Mouse (Mus musculus) liver, embryonic 14.5 days (tissue): ENCODE results near the gene Olfr1192-ps1. TPM values are rescaled to one million over a fixed set of nuclear protein-coding genes. Genes with fewer than 3 reads are reported as not detected.
"Not testable (repeated sequence)": the region's sequence is repeated elsewhere in the genome, so short reads cannot be mapped to it uniquely, and the experiment has no call there.

ENCODE experiments used
- ATAC-seq: fragments of 200-750 bp; cut with Nextera tagmentation; 2 replicates; pipeline ENCODE4 v1.8.0; 2017; ENCODE audit warnings: moderate number of reproducible peaks, mild to moderate bottlenecking, moderate library complexity; ENCODE audit not compliant: insufficient read depth
- DNase-seq, 3 experiments: peaks; one replicate each; pipeline ENCODE4 v3.0.0-alpha.2; 2012 to 2013; ENCODE audit warnings: low read depth in 3 of 3, low spot score in 3 of 3
- H3K27ac ChIP-seq: fragments of 300-500 bp; sonication (generic); 2 replicates; pipeline ENCODE4 v1.5.1; 2014; ENCODE audit warnings: moderate library complexity, mild to moderate bottlenecking, control low read depth, inconsistent platforms
- H3K27me3 ChIP-seq: fragments of 300-500 bp; sonication (generic); 2 replicates; pipeline ENCODE4 v1.6.1; 2014; ENCODE audit warnings: mild to moderate bottlenecking, low read length, moderate library complexity; ENCODE audit not compliant: control insufficient read depth, insufficient read depth
- H3K36me3 ChIP-seq: fragments of 300-500 bp; sonication (generic); replicated peaks from 2 replicates; pipeline ENCODE4 v1.6.1; 2014; ENCODE audit warnings: low read depth; ENCODE audit not compliant: control insufficient read depth, insufficient read depth
- H3K4me1 ChIP-seq, 2 experiments: fragments of 200-500 bp in 1 of 2; fragments of 300-500 bp in 1 of 2; sonication (generic) in 1 of 2; replicated peaks; 2 replicates each; pipeline ENCODE4 v1.6.1; 2012 to 2014; ENCODE audit warnings: antibody characterized with exemption in 1 of 2, inconsistent platforms in 1 of 2, low read length in 1 of 2; ENCODE audit not compliant: control insufficient read depth in 2 of 2, insufficient read depth in 2 of 2
- H3K4me2 ChIP-seq: fragments of 300-500 bp; sonication (generic); 2 replicates; pipeline ENCODE4 v1.6.1; 2014; ENCODE audit warnings: low read depth, mild to moderate bottlenecking, control low read depth, moderate library complexity
- H3K4me3 ChIP-seq, 2 experiments: fragments of 200-500 bp in 1 of 2; fragments of 300-500 bp in 1 of 2; sonication (generic) in 1 of 2; 2 replicates each; pipeline ENCODE4 v1.5.1; 2012 to 2014; ENCODE audit warnings: low read depth in 2 of 2, low read length in 2 of 2, mild to moderate bottlenecking in 2 of 2, control low read depth in 1 of 2, inconsistent platforms in 1 of 2, moderate library complexity in 1 of 2; ENCODE audit not compliant: insufficient read depth in 1 of 2
- H3K9ac ChIP-seq: fragments of 300-500 bp; sonication (generic); replicated peaks from 2 replicates; pipeline ENCODE4 v1.6.1; 2014; ENCODE audit warnings: mild to moderate bottlenecking, control low read depth, moderate library complexity
- H3K9me3 ChIP-seq: fragments of 300-500 bp; sonication (generic); 2 replicates; pipeline ENCODE4 v1.6.1; 2016; ENCODE audit warnings: low read length, mixed read lengths; ENCODE audit not compliant: control insufficient read depth
- CTCF ChIP-seq: IDR thresholded peaks from 2 replicates; pipeline ENCODE4 v1.5.1; 2016; ENCODE audit warnings: antibody characterized with exemption, low read depth, control low read depth
- EP300 ChIP-seq: IDR thresholded peaks from 2 replicates; pipeline ENCODE4 v1.6.1; 2016; ENCODE audit warnings: antibody characterized with exemption, low read depth
- WGBS: fragments of 180-500 bp; shearing (Covaris S2); extraction: QIAGEN DNeasy Blood & Tissue Kit; methylation state at CpG from one replicate; pipeline ENCODE4 v1.1.7; 2014; ENCODE audit not compliant: insufficient replicate concordance; 5-methylcytosine and 5-hydroxymethylcytosine counted together
- polyA plus RNA-seq, 2 experiments: library from polyadenylated mRNA; depleted of rRNA in 1 of 2; stranded (reverse) in 1 of 2; unstranded in 1 of 2; fragments of >200 nt; fragmentation: Nextera tagmentation in 1 of 2; extraction: Ambion mirVana in 1 of 2; gene quantifications; 2 replicates each; pipeline versions ENCODE4 v1.2.1 to v1.2.3; 2012 to 2014

Olfr1192-ps1 gene
- not detected in 2 replicates for polyA plus RNA-seq (2012; rRNA removed)
- not detected in 2 replicates for polyA plus RNA-seq (2014; fragmentation: Nextera tagmentation; extraction: Ambion mirVana)

- ATAC-seq (no peak), DNase-seq (no peak)
- H3K27me3 ChIP-seq, result no peaks in the 10 kb centered on the region
- H3K4me1 ChIP-seq, result no peaks in the 10 kb centered on the region
- no peak for TF ChIP-seq EP300
- TF ChIP-seq CTCF, result no peak
- H3K36me3 ChIP-seq, result no peaks in the 10 kb centered on the region
- 33% methylated on average over 1 of the region's 1 CpGs for WGBS
- H3K9me3 ChIP-seq, result no peaks in the 10 kb centered on the region
- H3K27ac ChIP-seq, result no peak within 1 kb of the TSS
- H3K4me3 ChIP-seq, result no peak within 1 kb of the TSS
- H3K9ac ChIP-seq, result no peak within 1 kb of the TSS
- no peak within 1 kb of the TSS for H3K4me2 ChIP-seq
Observed at GRCm38 (mm10) chr2:88648209-88648608, at the start of gene Olfr1192-ps1. Olfr1192-ps1 (plus strand) TSS chr2:88648509.

GRCm38 (mm10) chr2:88640242-88640641 is 8.1 kb upstream of the Olfr1192-ps1 start, which contains the start of gene Olfr1191-ps1:
Olfr1191-ps1 (plus strand) TSS chr2:88640542.
- 50% methylated on average over 1 of the region's 1 CpGs for WGBS
- H3K4me3 ChIP-seq, H3K36me3 ChIP-seq, ATAC-seq, H3K4me2 ChIP-seq, H3K4me1 ChIP-seq, H3K9me3 ChIP-seq, DNase-seq, H3K27ac ChIP-seq, H3K9ac ChIP-seq, H3K27me3 ChIP-seq: not testable (repeated sequence)

GRCm38 (mm10) chr2:88675328-88675727 is 27.0 kb downstream of the Olfr1192-ps1 start, which contains the start of gene Olfr1193:
Olfr1193 (plus strand) TSS chr2:88675628.
- not testable (repeated sequence) for H3K27me3 ChIP-seq, ATAC-seq, H3K9ac ChIP-seq, H3K4me1 ChIP-seq, H3K4me2 ChIP-seq, H3K4me3 ChIP-seq, H3K36me3 ChIP-seq, H3K9me3 ChIP-seq, DNase-seq, H3K27ac ChIP-seq

GRCm38 (mm10) chr2:88689087-88689486 is 40.8 kb downstream of the Olfr1192-ps1 start, which contains the start of gene Olfr1195:
Olfr1195 (minus strand) TSS chr2:88689187.
- H3K36me3 ChIP-seq, result no peaks in the 10 kb centered on the region
- H3K4me3 ChIP-seq, result no peak within 1 kb of the TSS
- no peaks in the 10 kb centered on the region for H3K27me3 ChIP-seq
- H3K4me2 ChIP-seq, result no peak within 1 kb of the TSS
- no peak for TF ChIP-seq CTCF
- no peak for TF ChIP-seq EP300
- H3K9ac ChIP-seq, result no peak within 1 kb of the TSS
- ATAC-seq, result no peak
- no peaks in the 10 kb centered on the region for H3K9me3 ChIP-seq
- no peaks in the 10 kb centered on the region for H3K4me1 ChIP-seq
- DNase-seq, result no peak
- no peak within 1 kb of the TSS for H3K27ac ChIP-seq

GRCm38 (mm10) chr2:88704497-88704896 is 56.2 kb downstream of the Olfr1192-ps1 start, which contains the start of gene Olfr1196:
Olfr1196 (minus strand) TSS chr2:88704597.
- Histone ChIP-seq H3K36me3 (no peaks in the 10 kb centered on the region), H3K4me2 (no peak within 1 kb of the TSS), H3K9me3 (no peaks in the 10 kb centered on the region), H3K4me1 (no peaks in the 10 kb centered on the region), H3K27ac (no peak within 1 kb of the TSS), H3K27me3 (no peaks in the 10 kb centered on the region), H3K4me3 (no peak within 1 kb of the TSS), H3K9ac (no peak within 1 kb of the TSS)
- 60% methylated on average over 2 of the region's 2 CpGs for WGBS
- no peak for ATAC-seq
- no peak for DNase-seq
- no peak for TF ChIP-seq CTCF
- TF ChIP-seq EP300, result no peak

Other genes with a start within 250 kb of the Olfr1192-ps1 start
- gene Olfr1179, start 242.1 kb upstream of the Olfr1192-ps1 start, polyA plus RNA-seq (2012; rRNA removed), result not detected in 2 replicates
- not detected in 2 replicates for gene Olfr1179, start 242.1 kb upstream of the Olfr1192-ps1 start, polyA plus RNA-seq (2014; fragmentation: Nextera tagmentation; extraction: Ambion mirVana)
- not detected in 2 replicates for gene Olfr1180, start 229.4 kb upstream of the Olfr1192-ps1 start, polyA plus RNA-seq (2012; rRNA removed)
- gene Olfr1180, start 229.4 kb upstream of the Olfr1192-ps1 start, polyA plus RNA-seq (2014; fragmentation: Nextera tagmentation; extraction: Ambion mirVana), result not detected in 2 replicates
- gene Olfr1181, start 222.3 kb upstream of the Olfr1192-ps1 start, polyA plus RNA-seq (2012; rRNA removed), result not detected in 2 replicates
- gene Olfr1181, start 222.3 kb upstream of the Olfr1192-ps1 start, polyA plus RNA-seq (2014; fragmentation: Nextera tagmentation; extraction: Ambion mirVana), result not detected in 2 replicates
- gene Gm13757, start 199.4 kb upstream of the Olfr1192-ps1 start, polyA plus RNA-seq (2012; rRNA removed), result not detected in 2 replicates
- not detected in 2 replicates for gene Gm13757, start 199.4 kb upstream of the Olfr1192-ps1 start, polyA plus RNA-seq (2014; fragmentation: Nextera tagmentation; extraction: Ambion mirVana)
- gene Olfr1183, start 193.6 kb upstream of the Olfr1192-ps1 start, polyA plus RNA-seq (2012; rRNA removed), result not detected in 2 replicates
- not detected in 2 replicates for gene Olfr1183, start 193.6 kb upstream of the Olfr1192-ps1 start, polyA plus RNA-seq (2014; fragmentation: Nextera tagmentation; extraction: Ambion mirVana)
- gene Olfr1184, start 164.9 kb upstream of the Olfr1192-ps1 start, polyA plus RNA-seq (2012; rRNA removed), result not detected in 2 replicates
- not detected in 2 replicates for gene Olfr1184, start 164.9 kb upstream of the Olfr1192-ps1 start, polyA plus RNA-seq (2014; fragmentation: Nextera tagmentation; extraction: Ambion mirVana)
- gene Olfr1185-ps1, start 155.2 kb upstream of the Olfr1192-ps1 start, polyA plus RNA-seq (2012; rRNA removed), result not detected in 2 replicates
- not detected in 2 replicates for gene Olfr1185-ps1, start 155.2 kb upstream of the Olfr1192-ps1 start, polyA plus RNA-seq (2014; fragmentation: Nextera tagmentation; extraction: Ambion mirVana)
- not detected in 2 replicates for gene Olfr1186, start 130.0 kb upstream of the Olfr1192-ps1 start, polyA plus RNA-seq (2012; rRNA removed)
- not detected in 2 replicates for gene Olfr1186, start 130.0 kb upstream of the Olfr1192-ps1 start, polyA plus RNA-seq (2014; fragmentation: Nextera tagmentation; extraction: Ambion mirVana)
- gene Olfr1188, start 91.6 kb upstream of the Olfr1192-ps1 start, polyA plus RNA-seq (2012; rRNA removed), result not detected in 2 replicates
- gene Olfr1188, start 91.6 kb upstream of the Olfr1192-ps1 start, polyA plus RNA-seq (2014; fragmentation: Nextera tagmentation; extraction: Ambion mirVana), result not detected in 2 replicates
- gene Olfr1189, start 62.1 kb upstream of the Olfr1192-ps1 start, polyA plus RNA-seq (2012; rRNA removed), result not detected in 2 replicates
- not detected in 2 replicates for gene Olfr1189, start 62.1 kb upstream of the Olfr1192-ps1 start, polyA plus RNA-seq (2014; fragmentation: Nextera tagmentation; extraction: Ambion mirVana)
- not detected in 2 replicates for gene Olfr1191-ps1, start 8.0 kb upstream of the Olfr1192-ps1 start, polyA plus RNA-seq (2012; rRNA removed)
- gene Olfr1191-ps1, start 8.0 kb upstream of the Olfr1192-ps1 start, polyA plus RNA-seq (2014; fragmentation: Nextera tagmentation; extraction: Ambion mirVana), result not detected in 2 replicates
- gene Olfr1193, start 27.1 kb downstream of the Olfr1192-ps1 start, polyA plus RNA-seq (2012; rRNA removed), result not detected in 2 replicates
- gene Olfr1193, start 27.1 kb downstream of the Olfr1192-ps1 start, polyA plus RNA-seq (2014; fragmentation: Nextera tagmentation; extraction: Ambion mirVana), result not detected in 2 replicates
- gene Olfr1195, start 40.7 kb downstream of the Olfr1192-ps1 start, polyA plus RNA-seq (2012; rRNA removed), result not detected in 2 replicates
- not detected in 2 replicates for gene Olfr1195, start 40.7 kb downstream of the Olfr1192-ps1 start, polyA plus RNA-seq (2014; fragmentation: Nextera tagmentation; extraction: Ambion mirVana)
- gene Olfr1196, start 56.1 kb downstream of the Olfr1192-ps1 start, polyA plus RNA-seq (2012; rRNA removed), result not detected in 2 replicates
- gene Olfr1196, start 56.1 kb downstream of the Olfr1192-ps1 start, polyA plus RNA-seq (2014; fragmentation: Nextera tagmentation; extraction: Ambion mirVana), result not detected in 2 replicates
- gene Olfr1197, start 83.9 kb downstream of the Olfr1192-ps1 start, polyA plus RNA-seq (2012; rRNA removed), result not detected in 2 replicates
- not detected in 2 replicates for gene Olfr1197, start 83.9 kb downstream of the Olfr1192-ps1 start, polyA plus RNA-seq (2014; fragmentation: Nextera tagmentation; extraction: Ambion mirVana)
- gene Olfr1198, start 102.9 kb downstream of the Olfr1192-ps1 start, polyA plus RNA-seq (2012; rRNA removed), result not detected in 2 replicates
- gene Olfr1198, start 102.9 kb downstream of the Olfr1192-ps1 start, polyA plus RNA-seq (2014; fragmentation: Nextera tagmentation; extraction: Ambion mirVana), result not detected in 2 replicates
- gene Olfr1199, start 112.0 kb downstream of the Olfr1192-ps1 start, polyA plus RNA-seq (2012; rRNA removed), result not detected in 2 replicates
- not detected in 2 replicates for gene Olfr1199, start 112.0 kb downstream of the Olfr1192-ps1 start, polyA plus RNA-seq (2014; fragmentation: Nextera tagmentation; extraction: Ambion mirVana)
- not detected in 2 replicates for gene Olfr1200, start 122.0 kb downstream of the Olfr1192-ps1 start, polyA plus RNA-seq (2012; rRNA removed)
- gene Olfr1200, start 122.0 kb downstream of the Olfr1192-ps1 start, polyA plus RNA-seq (2014; fragmentation: Nextera tagmentation; extraction: Ambion mirVana), result not detected in 2 replicates
- not detected in 2 replicates for gene Olfr1201, start 144.5 kb downstream of the Olfr1192-ps1 start, polyA plus RNA-seq (2012; rRNA removed)
- gene Olfr1201, start 144.5 kb downstream of the Olfr1192-ps1 start, polyA plus RNA-seq (2014; fragmentation: Nextera tagmentation; extraction: Ambion mirVana), result not detected in 2 replicates
- not detected in 2 replicates for gene Olfr1202, start 166.0 kb downstream of the Olfr1192-ps1 start, polyA plus RNA-seq (2012; rRNA removed)
- gene Olfr1202, start 166.0 kb downstream of the Olfr1192-ps1 start, polyA plus RNA-seq (2014; fragmentation: Nextera tagmentation; extraction: Ambion mirVana), result not detected in 2 replicates
- gene Olfr1205, start 181.2 kb downstream of the Olfr1192-ps1 start, polyA plus RNA-seq (2012; rRNA removed), result not detected in 2 replicates
- not detected in 2 replicates for gene Olfr1205, start 181.2 kb downstream of the Olfr1192-ps1 start, polyA plus RNA-seq (2014; fragmentation: Nextera tagmentation; extraction: Ambion mirVana)
- gene Olfr1204, start 200.8 kb downstream of the Olfr1192-ps1 start, polyA plus RNA-seq (2012; rRNA removed), result not detected in 2 replicates
- not detected in 2 replicates for gene Olfr1204, start 200.8 kb downstream of the Olfr1192-ps1 start, polyA plus RNA-seq (2014; fragmentation: Nextera tagmentation; extraction: Ambion mirVana)
- not detected in 2 replicates for gene Olfr1206, start 214.7 kb downstream of the Olfr1192-ps1 start, polyA plus RNA-seq (2012; rRNA removed)
- not detected in 2 replicates for gene Olfr1206, start 214.7 kb downstream of the Olfr1192-ps1 start, polyA plus RNA-seq (2014; fragmentation: Nextera tagmentation; extraction: Ambion mirVana)